Mouse (Mus musculus) limb, embryonic 13.5 days (tissue): ENCODE results near the gene 4933424G06Rik. TPM values are rescaled to one million over a fixed set of nuclear protein-coding genes. Genes with fewer than 3 reads are reported as not detected.
A peak's percentile ranks its signal among the peaks of the same experiment; 100 is the strongest.

Source experiments
- ATAC-seq: fragments of 200-750 bp; cut with Nextera tagmentation; 2 replicates; pipeline ENCODE4 v1.8.0; 2017; ENCODE audit warnings: low read depth, moderate number of reproducible peaks, moderate TSS enrichment; ENCODE audit not compliant: low FRiP score
- H3K27ac ChIP-seq: fragments of 300-500 bp; sonication (generic); 2 replicates; pipeline ENCODE4 v1.5.1; 2015; ENCODE audit warnings: inconsistent platforms, mild to moderate bottlenecking, moderate library complexity
- H3K27me3 ChIP-seq: fragments of 300-500 bp; sonication (generic); 2 replicates; pipeline ENCODE4 v1.6.1; 2015; ENCODE audit warnings: mild to moderate bottlenecking, inconsistent platforms
- H3K36me3 ChIP-seq: fragments of 300-500 bp; sonication (generic); 2 replicates; pipeline ENCODE4 v1.6.1; 2015; ENCODE audit warnings: inconsistent platforms, mild to moderate bottlenecking, moderate library complexity
- H3K4me1 ChIP-seq: fragments of 300-500 bp; sonication (generic); 2 replicates; pipeline ENCODE4 v1.6.1; 2015; ENCODE audit warnings: inconsistent platforms
- H3K4me2 ChIP-seq: fragments of 300-500 bp; sonication (generic); replicated peaks from 2 replicates; pipeline ENCODE4 v1.6.1; 2015; ENCODE audit warnings: inconsistent platforms, mild to moderate bottlenecking, moderate library complexity
- H3K4me3 ChIP-seq: fragments of 300-500 bp; sonication (generic); 2 replicates; pipeline ENCODE4 v1.5.1; 2015; ENCODE audit warnings: moderate library complexity, mild to moderate bottlenecking, inconsistent platforms
- H3K9ac ChIP-seq: fragments of 300-500 bp; sonication (generic); 2 replicates; pipeline ENCODE4 v1.6.1; 2015; ENCODE audit warnings: mild to moderate bottlenecking, inconsistent platforms
- H3K9me3 ChIP-seq: fragments of 300-500 bp; sonication (generic); 2 replicates; pipeline ENCODE4 v1.6.1; 2016; ENCODE audit warnings: inconsistent platforms
- WGBS: fragments of 180-500 bp; shearing (Covaris S2); methylation state at CpG from one replicate; pipeline ENCODE4 v1.1.7; 2015; 5-methylcytosine and 5-hydroxymethylcytosine counted together
- polyA plus RNA-seq: library from polyadenylated mRNA; unstranded; fragments of >200 nt; fragmentation: Nextera tagmentation; extraction: Ambion mirVana; gene quantifications from 2 replicates; pipeline ENCODE4 v1.2.1, GENCODE M21; 2015

The 4933424G06Rik gene
- polyA plus RNA-seq, 1 experiment from 2014 or later = not detected

GRCm38 (mm10) chr1:36759076-36759475, 49.1 kb downstream of the 4933424G06Rik start:
- ATAC-seq = no peak

GRCm38 (mm10) chr1:36760401-36760800, 50.5 kb downstream of the 4933424G06Rik start:
- Histone ChIP-seq H3K27ac (no peak overlapping the region), H3K9ac (no peak overlapping the region), H3K36me3 (no peaks in the 10 kb centered on the region), H3K27me3 (no peaks in the 10 kb centered on the region), H3K4me3 (no peak overlapping the region), H3K4me2 (no peak overlapping the region), H3K4me1 (no peaks in the 10 kb centered on the region), H3K9me3 (no peaks in the 10 kb centered on the region)
- no peak for ATAC-seq
- 74% methylated on average over 9 of the region's 9 CpGs for WGBS

More at GRCm38 (mm10) chr1:36759076-36759475, 49.1 kb downstream of the 4933424G06Rik start:
- Histone ChIP-seq H3K9me3 (no peaks in the 10 kb centered on the region), H3K27me3 (no peaks in the 10 kb centered on the region), H3K4me1 (no peaks in the 10 kb centered on the region), H3K4me2 (no peak overlapping the region), H3K27ac (no peak overlapping the region), H3K9ac (no peak overlapping the region), H3K4me3 (no peak overlapping the region), H3K36me3 (no peaks in the 10 kb centered on the region)
- WGBS = 86% methylated on average over 18 of the region's 18 CpGs

- H3K4me1 ChIP-seq = no peaks in the 10 kb centered on the region
- no peak overlapping the region for H3K4me3 ChIP-seq
- H3K9ac ChIP-seq = no peak overlapping the region
- no peak for ATAC-seq
- no peaks in the 10 kb centered on the region for H3K36me3 ChIP-seq
- H3K27ac ChIP-seq = no peak overlapping the region
- no peaks in the 10 kb centered on the region for H3K9me3 ChIP-seq
- no peaks in the 10 kb centered on the region for H3K27me3 ChIP-seq
- no peak overlapping the region for H3K4me2 ChIP-seq
- WGBS = 85% methylated on average over 8 of the region's 8 CpGs
These were observed 51.1 kb downstream of the 4933424G06Rik start for GRCm38 (mm10) chr1:36761061-36761460.

GRCm38 (mm10) chr1:36761568-36761967, 51.6 kb downstream of the 4933424G06Rik start, which contains the start of gene Zap70:
Gene Zap70, plus strand, starts transcription at chr1:36761798.
- Histone ChIP-seq H3K9ac (no peak within 1 kb of the TSS), H3K4me2 (no peak within 1 kb of the TSS), H3K4me1 (no peaks in the 10 kb centered on the region), H3K4me3 (no peak within 1 kb of the TSS), H3K9me3 (no peaks in the 10 kb centered on the region), H3K36me3 (no peaks in the 10 kb centered on the region), H3K27ac (no peak within 1 kb of the TSS), H3K27me3 (no peaks in the 10 kb centered on the region)
- ATAC-seq = no peak
- WGBS = 74% methylated on average over 11 of the region's 11 CpGs

GRCm38 (mm10) chr1:36766431-36767205, 56.7 kb downstream of the 4933424G06Rik start:
- WGBS = 56% methylated on average over 4 of the region's 4 CpGs
- Histone ChIP-seq H3K4me2 (no peak overlapping the region), H3K27me3 (peaks cover 18% of the 10 kb centered on the region), H3K27ac (no peak overlapping the region), H3K36me3 (no peaks in the 10 kb centered on the region), H3K9ac (no peak overlapping the region), H3K9me3 (no peaks in the 10 kb centered on the region), H3K4me1 (0 out of 2 replicates have a peak, but pooled peaks cover 5% of the 10 kb centered on the region), H3K4me3 (no peak overlapping the region)
- ATAC-seq = no peak

GRCm38 (mm10) chr1:36767321-36767720, 57.4 kb downstream of the 4933424G06Rik start:
- Histone ChIP-seq H3K4me3 (no peak overlapping the region), H3K27me3 (peaks cover 23% of the 10 kb centered on the region), H3K36me3 (no peaks in the 10 kb centered on the region), H3K9ac (no peak overlapping the region), H3K4me2 (no peak overlapping the region), H3K4me1 (0 out of 2 replicates have a peak, but pooled peaks cover 5% of the 10 kb centered on the region), H3K27ac (no peak overlapping the region), H3K9me3 (no peaks in the 10 kb centered on the region)
- 38% methylated on average over 10 of the region's 10 CpGs for WGBS
- ATAC-seq = no peak

GRCm38 (mm10) chr1:36768786-36769185, 58.8 kb downstream of the 4933424G06Rik start:
- H3K36me3 ChIP-seq = no peaks in the 10 kb centered on the region
- 0 out of 2 replicates have a peak, but pooled peaks cover 5% of the 10 kb centered on the region for H3K4me1 ChIP-seq
- H3K4me3 ChIP-seq = no peak overlapping the region
- H3K9ac ChIP-seq = no peak overlapping the region
- no peak overlapping the region for H3K4me2 ChIP-seq
- H3K27ac ChIP-seq = no peak overlapping the region
- H3K27me3 ChIP-seq = peaks cover 23% of the 10 kb centered on the region
- no peaks in the 10 kb centered on the region for H3K9me3 ChIP-seq
- no peak for ATAC-seq
- WGBS = 80% methylated on average over 5 of the region's 5 CpGs

GRCm38 (mm10) chr1:36769951-36770350, 60.0 kb downstream of the 4933424G06Rik start:
- 0 out of 2 replicates have a peak, but pooled peaks cover 5% of the 10 kb centered on the region for H3K4me1 ChIP-seq
- H3K9me3 ChIP-seq = no peaks in the 10 kb centered on the region
- H3K9ac ChIP-seq = no peak overlapping the region
- H3K4me3 ChIP-seq = no peak overlapping the region
- no peaks in the 10 kb centered on the region for H3K36me3 ChIP-seq
- ATAC-seq = no peak
- 88% methylated on average over 1 of the region's 1 CpGs for WGBS
- H3K27ac ChIP-seq = no peak overlapping the region
- peaks cover 23% of the 10 kb centered on the region for H3K27me3 ChIP-seq
- H3K4me2 ChIP-seq = no peak overlapping the region

GRCm38 (mm10) chr1:36770998-36771397, 61.0 kb downstream of the 4933424G06Rik start:
- peak overlapping the region; percentile 53 for H3K9ac ChIP-seq
- H3K27me3 ChIP-seq = peaks cover 23% of the 10 kb centered on the region
- no peak overlapping the region for H3K27ac ChIP-seq
- no peaks in the 10 kb centered on the region for H3K9me3 ChIP-seq
- H3K4me3 ChIP-seq = peak overlapping the region; percentile 38
- H3K36me3 ChIP-seq = no peaks in the 10 kb centered on the region
- H3K4me1 ChIP-seq = 0 out of 2 replicates have a peak, but pooled peaks cover 5% of the 10 kb centered on the region
- no peak for ATAC-seq
- peak overlapping the region; percentile 66 for H3K4me2 ChIP-seq
- WGBS = 13% methylated on average over 27 of the region's 27 CpGs

GRCm38 (mm10) chr1:36772198-36772934, 62.4 kb downstream of the 4933424G06Rik start:
- 92% methylated on average over 9 of the region's 9 CpGs for WGBS
- ATAC-seq = no peak

GRCm38 (mm10) chr1:36780793-36781192, 70.8 kb downstream of the 4933424G06Rik start:
- peaks cover 11% of the 10 kb centered on the region for H3K27me3 ChIP-seq
- no peak overlapping the region for H3K27ac ChIP-seq
- no peak overlapping the region for H3K4me3 ChIP-seq
- H3K9me3 ChIP-seq = no peaks in the 10 kb centered on the region
- no peak overlapping the region for H3K9ac ChIP-seq
- 86% methylated on average over 13 of the region's 13 CpGs for WGBS
- no peak overlapping the region for H3K4me2 ChIP-seq
- H3K4me1 ChIP-seq = peaks cover 11% of the 10 kb centered on the region
- ATAC-seq = no peak
- H3K36me3 ChIP-seq = no peaks in the 10 kb centered on the region

More at GRCm38 (mm10) chr1:36772198-36772934, 62.4 kb downstream of the 4933424G06Rik start:
- peaks cover 23% of the 10 kb centered on the region for H3K27me3 ChIP-seq
- no peaks in the 10 kb centered on the region for H3K36me3 ChIP-seq
- H3K9ac ChIP-seq = no peak overlapping the region
- no peak overlapping the region for H3K4me2 ChIP-seq
- no peak overlapping the region for H3K27ac ChIP-seq
- H3K4me1 ChIP-seq = 0 out of 2 replicates have a peak, but pooled peaks cover 5% of the 10 kb centered on the region
- H3K4me3 ChIP-seq = no peak overlapping the region
- no peaks in the 10 kb centered on the region for H3K9me3 ChIP-seq

GRCm38 (mm10) chr1:36782476-36782875, 72.5 kb downstream of the 4933424G06Rik start:
- H3K27ac ChIP-seq = no peak overlapping the region
- H3K36me3 ChIP-seq = no peaks in the 10 kb centered on the region
- H3K9me3 ChIP-seq = no peaks in the 10 kb centered on the region
- peaks cover 12% of the 10 kb centered on the region for H3K4me1 ChIP-seq
- WGBS = 75% methylated on average over 11 of the region's 11 CpGs
- peaks cover 16% of the 10 kb centered on the region for H3K27me3 ChIP-seq
- no peak overlapping the region for H3K4me3 ChIP-seq
- H3K4me2 ChIP-seq = no peak overlapping the region
- no peak for ATAC-seq
- no peak overlapping the region for H3K9ac ChIP-seq
